Mouse (Mus musculus) stomach, embryonic 14.5 days (tissue): ENCODE measurements around the gene Ptpn5. TPM values are rescaled to one million over a fixed set of nuclear protein-coding genes. Genes with fewer than 3 reads are reported as not detected.

Experiments
- ATAC-seq: fragments of 200-750 bp; cut with Nextera tagmentation; 2 replicates; pipeline ENCODE4 v1.8.0; 2017; ENCODE audit warnings: low read depth, moderate TSS enrichment; ENCODE audit not compliant: insufficient number of reproducible peaks, insufficient read depth, low FRiP score
- H3K27ac ChIP-seq: fragments of 300-500 bp; sonication (generic); 2 replicates; pipeline ENCODE4 v1.5.1; 2014; ENCODE audit warnings: mild to moderate bottlenecking, low read length, moderate library complexity, mixed read lengths
- H3K27me3 ChIP-seq: fragments of 300-500 bp; sonication (generic); 2 replicates; pipeline ENCODE4 v1.6.1; 2014; ENCODE audit warnings: low read length, control low read depth, mixed read lengths; ENCODE audit not compliant: control insufficient read depth, insufficient read depth
- H3K36me3 ChIP-seq: fragments of 300-500 bp; sonication (generic); 2 replicates; pipeline ENCODE4 v1.6.1; 2014; ENCODE audit warnings: mild to moderate bottlenecking, control low read depth, low read length, moderate library complexity, mixed read lengths; ENCODE audit not compliant: control insufficient read depth, insufficient read depth
- H3K4me1 ChIP-seq: fragments of 300-500 bp; sonication (generic); 2 replicates; pipeline ENCODE4 v1.6.1; 2014; ENCODE audit warnings: low read length, control low read depth, mixed read lengths; ENCODE audit not compliant: control insufficient read depth, insufficient read depth
- H3K4me2 ChIP-seq: fragments of 300-500 bp; sonication (generic); replicated peaks from 2 replicates; pipeline ENCODE4 v1.6.1; 2014; ENCODE audit warnings: low read depth, low read length, control low read depth
- H3K4me3 ChIP-seq: fragments of 300-500 bp; sonication (generic); 2 replicates; pipeline ENCODE4 v1.5.1; 2014; ENCODE audit warnings: low read depth, low read length, control low read depth
- H3K9ac ChIP-seq: fragments of 300-500 bp; sonication (generic); replicated peaks from 2 replicates; pipeline ENCODE4 v1.6.1; 2014; ENCODE audit warnings: low read depth, mild to moderate bottlenecking, control low read depth, low read length, moderate library complexity, mixed read lengths
- H3K9me3 ChIP-seq: fragments of 300-500 bp; sonication (generic); 2 replicates; pipeline ENCODE4 v1.6.1; 2016; ENCODE audit warnings: low read depth, low read length, control low read depth; ENCODE audit not compliant: control insufficient read depth
- WGBS: fragments of 180-500 bp; shearing (Covaris S2); extraction: QIAGEN DNeasy Blood & Tissue Kit; methylation state at CpG from one replicate; pipeline ENCODE4 v1.1.7; 2014; 5-methylcytosine and 5-hydroxymethylcytosine counted together
- polyA plus RNA-seq: library from polyadenylated mRNA; unstranded; fragments of >200 nt; fragmentation: Nextera tagmentation; extraction: Ambion mirVana; gene quantifications from 2 replicates; pipeline ENCODE4 v1.2.1, GENCODE M21; 2014

Gene Ptpn5
- polyA plus RNA-seq, 1 experiment from 2014 or later: 2.2 TPM

GRCm38 (mm10) chr7:47051404-47052151 is 81.9 kb downstream of the Ptpn5 start:
- H3K9me3 ChIP-seq: no peaks in the 10 kb centered on the region
- peak; percentile 26; the same call in 1 of the 2 replicates for ATAC-seq
- 5% methylated on average over 1 of the region's 2 CpGs for WGBS

DNA sequence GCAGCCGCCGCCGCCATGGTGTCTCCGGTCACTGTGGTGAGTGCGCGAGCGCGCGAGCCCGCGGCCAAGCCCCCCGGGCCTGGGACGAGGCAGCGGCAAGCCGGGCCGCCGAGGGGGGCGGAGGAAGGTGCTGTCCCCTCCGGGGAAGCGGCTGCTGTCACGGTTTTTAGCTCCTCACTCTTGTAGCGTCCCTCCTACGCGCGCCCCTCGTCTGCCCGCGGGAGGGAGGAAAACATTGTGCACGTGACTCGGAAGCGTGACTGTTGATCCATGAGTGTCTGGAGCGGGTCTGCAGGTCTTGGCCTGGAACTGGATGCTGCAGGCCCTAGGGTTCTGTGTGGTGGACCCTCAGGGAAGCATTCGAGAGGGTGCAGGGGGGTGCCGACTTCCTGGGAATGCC is 82.7 kb downstream of the Ptpn5 start:
- WGBS: under 1% methylated on average over 34 of the region's 34 CpGs
- peak overlapping the region; percentile 94 for H3K27ac ChIP-seq
- H3K9me3 ChIP-seq: no peaks in the 10 kb centered on the region
- peaks cover 14% of the 10 kb centered on the region for H3K4me1 ChIP-seq
- peak overlapping the region; percentile 59 for H3K9ac ChIP-seq
- peaks cover 3% of the 10 kb centered on the region; the same call in 1 of the 2 replicates for H3K36me3 ChIP-seq
- H3K4me2 ChIP-seq: peak overlapping the region; percentile 78
- H3K4me3 ChIP-seq: peak overlapping the region; percentile 72
- no peaks in the 10 kb centered on the region for H3K27me3 ChIP-seq
- ATAC-seq: peak; percentile 64

More at GRCm38 (mm10) chr7:47051404-47052151, 81.9 kb downstream of the Ptpn5 start:
- peak overlapping the region; percentile 94 for H3K27ac ChIP-seq
- peaks cover 3% of the 10 kb centered on the region; the same call in 1 of the 2 replicates for H3K36me3 ChIP-seq
- H3K4me1 ChIP-seq: peaks cover 14% of the 10 kb centered on the region
- peak overlapping the region; percentile 78 for H3K4me2 ChIP-seq
- no peaks in the 10 kb centered on the region for H3K27me3 ChIP-seq
- peak overlapping the region; percentile 72 for H3K4me3 ChIP-seq
- H3K9ac ChIP-seq: no peak overlapping the region; the same call in 1 of the 2 replicates

DNA sequence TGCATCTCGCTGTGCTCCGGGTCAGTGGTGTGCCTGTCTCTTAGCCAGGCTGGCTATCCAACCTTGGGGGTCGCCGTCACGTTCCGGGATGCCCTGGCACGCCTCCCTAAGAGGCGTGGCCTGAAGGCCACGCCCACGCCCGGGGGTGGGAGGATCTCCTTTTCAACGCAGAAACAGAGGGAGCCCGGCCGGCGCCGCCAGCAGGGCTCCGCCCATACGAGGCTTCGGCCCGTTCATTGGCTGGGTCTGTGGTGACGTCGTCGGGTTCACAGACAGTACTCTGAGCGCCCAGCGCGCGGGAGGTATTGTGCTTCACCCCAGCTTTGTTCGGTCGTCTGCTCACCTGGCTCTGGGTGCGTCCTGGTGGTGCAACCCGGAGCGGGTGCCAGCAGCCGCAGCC is 83.1 kb downstream of the Ptpn5 start, which contains the start of gene Tmem86a:
Tmem86a (plus strand) TSS at position 236 of the 400 bp plus-strand sequence.
- H3K36me3 ChIP-seq: peaks cover 3% of the 10 kb centered on the region; the same call in 1 of the 2 replicates
- H3K9ac ChIP-seq: peak within 1 kb of the TSS; percentile 59
- peak within 1 kb of the TSS; percentile 94 for H3K27ac ChIP-seq
- peaks cover 14% of the 10 kb centered on the region for H3K4me1 ChIP-seq
- WGBS: 0% methylated on average over 33 of the region's 33 CpGs
- H3K4me3 ChIP-seq: peak within 1 kb of the TSS; percentile 72
- H3K4me2 ChIP-seq: peak within 1 kb of the TSS; percentile 78
- H3K27me3 ChIP-seq: no peaks in the 10 kb centered on the region
- H3K9me3 ChIP-seq: no peaks in the 10 kb centered on the region
- peak; percentile 98 for ATAC-seq

DNA sequence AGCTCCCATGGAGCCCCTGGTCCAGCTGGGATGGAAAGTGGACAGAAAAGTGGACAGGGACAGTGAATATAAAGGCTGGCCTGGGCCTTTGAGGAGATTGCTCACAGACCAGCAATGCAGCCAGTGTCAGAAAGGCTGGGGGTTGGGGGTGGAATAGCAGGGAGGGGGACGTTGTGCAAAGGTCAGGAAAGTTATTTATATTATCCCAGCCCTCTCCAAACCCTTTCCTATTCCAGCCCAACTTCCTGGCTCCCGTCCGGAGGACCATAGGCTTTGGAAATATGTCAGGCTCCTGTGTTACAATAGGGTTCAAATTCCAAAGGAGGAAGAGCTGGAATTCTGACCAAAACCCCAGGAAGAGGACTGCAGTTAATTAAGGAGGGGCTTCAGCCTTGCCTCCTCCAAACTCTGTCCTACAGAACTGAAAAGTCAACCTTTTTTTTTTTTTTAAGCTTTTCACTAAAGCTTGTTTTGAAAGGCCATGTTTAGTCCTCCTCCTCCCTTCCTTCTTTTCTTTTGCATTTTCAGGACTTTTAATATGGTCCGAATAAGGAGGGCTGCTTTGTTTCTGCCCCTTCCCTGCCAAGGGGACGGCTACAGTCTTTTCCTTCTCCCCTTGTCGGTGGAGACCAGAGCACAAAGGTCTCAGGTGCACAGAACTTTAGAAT is 90.5 kb downstream of the Ptpn5 start:
- Histone ChIP-seq H3K4me3 (no peak overlapping the region), H3K27ac (peak overlapping the region; percentile 56; the same call in 1 of the 2 replicates), H3K4me1 (no peaks in the 10 kb centered on the region), H3K4me2 (no peak overlapping the region), H3K36me3 (no peaks in the 10 kb centered on the region), H3K9me3 (no peaks in the 10 kb centered on the region), H3K27me3 (no peaks in the 10 kb centered on the region), H3K9ac (no peak overlapping the region)
- 34% methylated on average over 6 of the region's 6 CpGs for WGBS
- peak; percentile 42; the same call in 1 of the 2 replicates for ATAC-seq

DNA sequence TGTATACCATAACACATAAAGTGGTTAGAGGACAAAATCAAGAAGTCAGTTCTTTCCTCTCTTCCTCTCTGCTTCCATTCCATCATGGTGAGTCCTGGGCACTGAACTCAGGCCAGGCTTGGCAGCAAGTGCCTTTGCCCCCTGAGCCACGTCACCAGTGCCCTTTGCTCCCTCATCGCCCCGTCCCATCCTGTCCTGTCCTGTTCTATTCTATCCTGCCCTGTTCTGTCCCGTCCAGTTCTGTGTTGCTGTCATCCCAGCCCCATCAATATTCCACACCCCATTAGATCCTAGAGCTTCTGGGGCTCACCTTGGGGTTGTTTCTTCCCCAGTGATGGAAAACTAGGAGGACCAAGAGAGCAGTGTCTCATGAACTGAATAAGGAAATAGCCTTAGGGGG is 91.4 kb downstream of the Ptpn5 start:
- no peaks in the 10 kb centered on the region for H3K9me3 ChIP-seq
- no peak overlapping the region for H3K4me2 ChIP-seq
- no peaks in the 10 kb centered on the region for H3K36me3 ChIP-seq
- no peak for ATAC-seq
- H3K27ac ChIP-seq: no peak overlapping the region
- H3K9ac ChIP-seq: no peak overlapping the region
- H3K4me3 ChIP-seq: no peak overlapping the region
- WGBS: 79% methylated on average over 4 of the region's 4 CpGs
- H3K27me3 ChIP-seq: no peaks in the 10 kb centered on the region
- H3K4me1 ChIP-seq: no peaks in the 10 kb centered on the region

GRCm38 (mm10) chr7:47041706-47042105 is 91.8 kb downstream of the Ptpn5 start:
- WGBS: 86% methylated on average over 3 of the region's 3 CpGs

DNA sequence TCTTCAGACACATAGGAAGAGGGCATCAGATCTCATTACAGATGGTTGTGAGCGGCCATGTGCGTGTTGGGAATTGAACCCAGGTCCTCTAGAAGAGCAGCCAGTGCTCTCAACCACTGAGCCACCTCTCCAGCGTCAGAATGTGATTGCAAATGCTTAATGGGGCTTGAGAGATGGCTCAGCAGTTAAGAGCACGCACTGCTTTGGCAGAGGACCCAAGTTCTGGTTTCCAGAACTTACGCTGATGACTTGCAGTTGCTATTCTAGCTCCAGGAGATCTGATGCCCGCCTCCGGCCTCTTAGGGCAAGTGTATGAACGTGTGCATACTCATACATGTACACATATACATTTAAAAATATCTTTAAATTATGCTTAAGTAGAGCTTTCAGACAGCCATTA is 98.1 kb downstream of the Ptpn5 start:
- ATAC-seq: no peak
- Histone ChIP-seq H3K27me3 (no peaks in the 10 kb centered on the region), H3K9me3 (no peaks in the 10 kb centered on the region), H3K4me3 (no peak overlapping the region), H3K36me3 (no peaks in the 10 kb centered on the region), H3K4me2 (no peak overlapping the region), H3K4me1 (no peaks in the 10 kb centered on the region), H3K9ac (no peak overlapping the region), H3K27ac (no peak overlapping the region)
- WGBS: 68% methylated on average over 8 of the region's 8 CpGs

More at GRCm38 (mm10) chr7:47041706-47042105, 91.8 kb downstream of the Ptpn5 start:
- Histone ChIP-seq H3K4me3 (no peak overlapping the region), H3K27me3 (no peaks in the 10 kb centered on the region), H3K4me2 (no peak overlapping the region), H3K27ac (no peak overlapping the region), H3K4me1 (no peaks in the 10 kb centered on the region), H3K36me3 (no peaks in the 10 kb centered on the region), H3K9me3 (no peaks in the 10 kb centered on the region), H3K9ac (no peak overlapping the region)
- ATAC-seq: no peak

- Histone ChIP-seq H3K4me2 (no peak overlapping the region), H3K9ac (no peak overlapping the region), H3K27ac (no peak overlapping the region), H3K4me3 (no peak overlapping the region), H3K27me3 (no peaks in the 10 kb centered on the region), H3K9me3 (no peaks in the 10 kb centered on the region), H3K4me1 (no peaks in the 10 kb centered on the region), H3K36me3 (no peaks in the 10 kb centered on the region)
- no peak for ATAC-seq
- 86% methylated on average over 4 of the region's 4 CpGs for WGBS
These were observed 98.6 kb downstream of the Ptpn5 start for GRCm38 (mm10) chr7:47034785-47035384.
